Mouse (Mus musculus) bone marrow, adult 2 months (tissue): Measurements from ENCODE around the gene Pcbp3.

Experiments used
- CTCF ChIP-seq: fragments of 200-500 bp; IDR thresholded peaks from 2 replicates; pipeline ENCODE4 v1.5.1; 2011; ENCODE audit warnings: low read length, control low read depth; ENCODE audit not compliant: control insufficient read depth, insufficient read depth
- POLR2A ChIP-seq: fragments of 200-500 bp; IDR thresholded peaks from 2 replicates; pipeline ENCODE4 v1.6.1; 2011; ENCODE audit warnings: low read depth, mild to moderate bottlenecking, control low read depth, low read length, borderline replicate concordance; ENCODE audit not compliant: control insufficient read depth

DNA sequence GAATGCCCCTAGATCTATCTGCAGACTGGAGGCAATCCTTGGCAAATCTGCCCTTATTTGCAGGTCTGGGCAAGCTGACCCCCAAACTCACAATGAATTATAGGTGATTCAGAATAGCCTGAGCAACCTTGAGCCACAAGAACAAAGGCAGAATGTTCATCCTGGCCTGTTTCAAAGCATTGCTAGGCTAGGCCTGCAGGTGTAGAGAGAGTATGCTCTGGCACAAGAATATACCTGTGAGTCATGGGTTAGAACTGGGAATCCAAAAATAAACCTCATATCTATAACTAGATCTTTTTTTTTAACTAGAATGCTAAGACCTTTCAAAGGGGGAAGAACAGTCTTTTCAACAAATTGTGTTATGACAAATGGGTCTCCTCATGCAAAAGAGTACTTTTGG, 95.8 kb downstream of the Pcbp3 start:
- no peak for TF ChIP-seq POLR2A
- TF ChIP-seq CTCF: no peak
